Mouse (Mus musculus) liver, postnatal 0 days (tissue): Measurements from ENCODE around the gene Pes1. TPM values are rescaled to one million over a fixed set of nuclear protein-coding genes. Genes with fewer than 3 reads are reported as not detected.

ENCODE experiments used
- ATAC-seq: fragments of 200-750 bp; cut with Nextera tagmentation; 2 replicates; pipeline ENCODE4 v1.8.0; 2017; ENCODE audit warnings: mild to moderate bottlenecking, moderate library complexity
- DNase-seq: peaks from one replicate; pipeline ENCODE4 v3.0.0-alpha.2; 2016
- H3K27ac ChIP-seq: fragments of 300-500 bp; sonication (generic); 2 replicates; pipeline ENCODE4 v1.5.1; 2014; ENCODE audit warnings: antibody characterized with exemption, moderate library complexity, mild to moderate bottlenecking, low read depth
- H3K27me3 ChIP-seq: fragments of 300-500 bp; sonication (generic); 2 replicates; pipeline ENCODE4 v1.6.1; 2014; ENCODE audit warnings: low read length, control low read depth, mixed read lengths; ENCODE audit not compliant: insufficient read depth
- H3K36me3 ChIP-seq: fragments of 300-500 bp; sonication (generic); replicated peaks from 2 replicates; pipeline ENCODE4 v1.6.1; 2014; ENCODE audit warnings: mild to moderate bottlenecking, control low read depth, low read length, moderate library complexity, mixed read lengths; ENCODE audit not compliant: insufficient read depth
- H3K4me1 ChIP-seq: fragments of 300-500 bp; sonication (generic); 2 replicates; pipeline ENCODE4 v1.6.1; 2014; ENCODE audit warnings: antibody characterized with exemption, mild to moderate bottlenecking, control low read depth; ENCODE audit not compliant: insufficient read depth
- H3K4me2 ChIP-seq: fragments of 300-500 bp; sonication (generic); 2 replicates; pipeline ENCODE4 v1.6.1; 2014; ENCODE audit warnings: low read depth, mild to moderate bottlenecking, low read length, moderate library complexity, mixed read lengths
- H3K4me3 ChIP-seq: fragments of 300-500 bp; sonication (generic); 2 replicates; pipeline ENCODE4 v1.5.1; 2014; ENCODE audit warnings: low read depth, low read length
- H3K9ac ChIP-seq: fragments of 300-500 bp; sonication (generic); replicated peaks from 2 replicates; pipeline ENCODE4 v1.6.1; 2014; ENCODE audit warnings: mild to moderate bottlenecking, moderate library complexity
- H3K9me3 ChIP-seq: fragments of 300-500 bp; sonication (generic); 2 replicates; pipeline ENCODE4 v1.6.1; 2016; ENCODE audit warnings: mild to moderate bottlenecking, control low read depth, low read length, mixed read lengths
- CTCF ChIP-seq: sonication (generic); IDR thresholded peaks from 2 replicates; pipeline ENCODE4 v1.5.1; 2016; ENCODE audit warnings: antibody characterized with exemption, low read depth
- EP300 ChIP-seq: IDR thresholded peaks from 2 replicates; pipeline ENCODE4 v1.6.1; 2016; ENCODE audit warnings: antibody characterized with exemption, low read depth, mild to moderate bottlenecking
- WGBS: fragments of 180-500 bp; shearing (Covaris S2); extraction: QIAGEN DNeasy Blood & Tissue Kit; methylation state at CpG from one replicate; pipeline ENCODE4 v1.1.7; 2014; ENCODE audit not compliant: insufficient replicate concordance; 5-methylcytosine and 5-hydroxymethylcytosine counted together
- polyA plus RNA-seq: library from polyadenylated mRNA; unstranded; fragments of >200 nt; fragmentation: Nextera tagmentation; extraction: Ambion mirVana; gene quantifications from 2 replicates; pipeline ENCODE4 v1.2.1, GENCODE M21; 2015

Pes1 gene
- polyA plus RNA-seq, 1 experiment from 2014 or later: 26.5 TPM

DNA sequence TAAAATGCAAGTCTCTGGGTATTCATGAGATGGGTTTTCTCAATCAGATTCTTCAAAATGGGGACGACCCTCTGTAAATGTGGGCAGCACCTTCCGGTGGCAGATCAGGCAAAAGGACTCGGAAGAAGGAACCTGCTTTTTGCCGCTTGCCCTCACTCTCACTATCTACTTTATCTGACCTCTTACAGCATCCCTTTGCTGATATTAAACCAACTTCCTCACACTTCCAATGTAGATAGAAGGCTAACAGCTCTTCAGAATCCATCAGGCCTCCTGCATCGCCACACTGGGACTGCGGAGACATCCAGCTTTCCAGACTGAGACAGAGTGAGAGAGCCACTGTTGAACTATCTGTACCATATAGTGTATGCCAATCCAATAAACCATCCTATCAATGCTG is 41.0 kb upstream of the Pes1 start:
- ATAC-seq: no peak
- Histone ChIP-seq H3K9ac (no peak overlapping the region), H3K27ac (no peak overlapping the region), H3K9me3 (no peaks in the 10 kb centered on the region), H3K4me1 (no peaks in the 10 kb centered on the region), H3K4me3 (no peak overlapping the region), H3K4me2 (no peak overlapping the region), H3K36me3 (peaks cover 49% of the 10 kb centered on the region), H3K27me3 (no peaks in the 10 kb centered on the region)
- no peak for TF ChIP-seq EP300
- TF ChIP-seq CTCF: no peak
- no peak for DNase-seq
- 85% methylated on average over 6 of the region's 6 CpGs for WGBS

- Histone ChIP-seq H3K4me2 (no peak overlapping the region), H3K9me3 (no peaks in the 10 kb centered on the region), H3K27me3 (no peaks in the 10 kb centered on the region), H3K4me3 (no peak overlapping the region), H3K27ac (no peak overlapping the region), H3K9ac (no peak overlapping the region), H3K4me1 (peaks cover 5% of the 10 kb centered on the region; the same call in 1 of the 2 replicates), H3K36me3 (peaks cover 42% of the 10 kb centered on the region)
- TF ChIP-seq CTCF: no peak
- no peak for TF ChIP-seq EP300
- ATAC-seq (no peak), DNase-seq (no peak)
- 85% methylated on average over 10 of the region's 10 CpGs for WGBS
These were observed 37.9 kb upstream of the Pes1 start for GRCm38 (mm10) chr11:3925916-3926315.

GRCm38 (mm10) chr11:3930019-3930418 is 33.8 kb upstream of the Pes1 start:
- Histone ChIP-seq H3K4me1 (peaks cover 13% of the 10 kb centered on the region; the same call in 1 of the 2 replicates), H3K9me3 (no peaks in the 10 kb centered on the region), H3K36me3 (peaks cover 18% of the 10 kb centered on the region), H3K9ac (no peak overlapping the region), H3K4me3 (peak overlapping the region; percentile 58), H3K4me2 (peak overlapping the region; percentile 76), H3K27ac (0 out of 2 replicates have a peak overlapping the region, but pooled peaks have one; percentile 70), H3K27me3 (no peaks in the 10 kb centered on the region)
- TF ChIP-seq CTCF (no peak), EP300 (no peak)
- 31% methylated on average over 4 of the region's 4 CpGs for WGBS
- ATAC-seq (peak; percentile 33; the same call in 1 of the 2 replicates), DNase-seq (peak; percentile 58)

- no peak; the same call in 1 of the 2 replicates for ATAC-seq
- H3K9me3 ChIP-seq: no peaks in the 10 kb centered on the region
- peak overlapping the region; percentile 58 for H3K4me3 ChIP-seq
- peaks cover 13% of the 10 kb centered on the region for H3K36me3 ChIP-seq
- peak overlapping the region; percentile 76 for H3K4me2 ChIP-seq
- H3K27ac ChIP-seq: peak overlapping the region; percentile 70; the same call in 1 of the 2 replicates
- TF ChIP-seq CTCF: no peak
- no peak for TF ChIP-seq EP300
- no peaks in the 10 kb centered on the region for H3K27me3 ChIP-seq
- H3K4me1 ChIP-seq: peaks cover 13% of the 10 kb centered on the region; the same call in 1 of the 2 replicates
- H3K9ac ChIP-seq: peak overlapping the region; percentile 56; the same call in 1 of the 2 replicates
- no peak for DNase-seq
- WGBS: 40% methylated on average over 6 of the region's 6 CpGs
These were observed 32.8 kb upstream of the Pes1 start for GRCm38 (mm10) chr11:3930931-3931330.

DNA sequence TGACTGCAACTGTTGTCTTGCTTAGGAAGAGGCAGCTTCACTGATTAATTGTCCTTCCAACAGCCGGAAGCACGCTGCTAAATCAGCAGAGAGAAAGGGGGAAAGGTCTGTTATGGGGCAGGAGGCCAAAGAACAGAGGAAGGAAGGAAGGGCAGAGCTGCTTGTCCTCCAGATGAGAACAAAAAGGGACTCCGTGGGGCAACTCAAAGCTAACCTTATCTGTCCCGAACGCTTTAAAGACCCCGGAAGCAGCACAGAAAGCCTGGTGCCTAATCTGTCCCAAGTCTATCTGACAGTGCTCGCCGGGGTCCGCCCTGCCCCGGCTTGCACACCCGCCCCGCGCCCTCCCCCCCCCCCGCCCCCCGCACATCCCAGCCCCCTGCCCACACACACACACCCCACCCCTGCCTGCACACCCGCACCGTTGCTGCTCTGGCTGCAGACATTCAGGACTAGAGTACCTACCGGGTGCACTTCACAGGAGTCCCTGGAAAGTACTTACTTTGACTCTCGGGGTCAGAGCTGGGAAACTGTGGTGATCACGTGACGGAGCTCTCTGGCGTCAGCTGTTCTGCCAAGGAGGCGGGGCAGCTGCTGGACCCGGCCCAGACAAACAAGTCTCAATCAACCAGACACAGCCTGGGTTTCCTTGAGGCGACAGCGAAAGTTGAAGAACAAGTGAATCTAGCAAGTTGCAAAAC is 32.1 kb upstream of the Pes1 start, which contains the start of gene Tcn2:
TSS of gene Tcn2 (minus strand) at position 649 of the 701 bp plus-strand sequence.
- no peak for TF ChIP-seq EP300
- no peak for TF ChIP-seq CTCF
- H3K9ac ChIP-seq: peak within 1 kb of the TSS; percentile 56

GRCm38 (mm10) chr11:3933756-3934285 is 30.0 kb upstream of the Pes1 start:
- WGBS: 83% methylated on average over 9 of the region's 9 CpGs
- no peak for DNase-seq

More for the DNA sequence above, 32.1 kb upstream of the Pes1 start, which contains the start of gene Tcn2:
- DNase-seq (peak; percentile 84), ATAC-seq (peak; percentile 87)
- WGBS: under 1% methylated on average over 18 of the region's 26 CpGs
- H3K4me3 ChIP-seq: peak within 1 kb of the TSS; percentile 58
- peak within 1 kb of the TSS; percentile 70 for H3K27ac ChIP-seq
- H3K27me3 ChIP-seq: no peaks in the 10 kb centered on the region
- H3K36me3 ChIP-seq: peaks cover 6% of the 10 kb centered on the region
- H3K9me3 ChIP-seq: no peaks in the 10 kb centered on the region
- H3K4me1 ChIP-seq: peaks cover 13% of the 10 kb centered on the region; the same call in 1 of the 2 replicates
- peak within 1 kb of the TSS; percentile 76 for H3K4me2 ChIP-seq

More at GRCm38 (mm10) chr11:3933756-3934285, 30.0 kb upstream of the Pes1 start:
- H3K9ac ChIP-seq: no peak overlapping the region
- H3K4me1 ChIP-seq: peaks cover 13% of the 10 kb centered on the region; the same call in 1 of the 2 replicates
- TF ChIP-seq CTCF: no peak
- TF ChIP-seq EP300: no peak
- H3K4me2 ChIP-seq: no peak overlapping the region
- no peaks in the 10 kb centered on the region for H3K36me3 ChIP-seq
- H3K27ac ChIP-seq: no peak overlapping the region
- no peak for ATAC-seq
- H3K9me3 ChIP-seq: no peaks in the 10 kb centered on the region
- no peaks in the 10 kb centered on the region for H3K27me3 ChIP-seq
- no peak overlapping the region for H3K4me3 ChIP-seq
